Mouse (Mus musculus) embryonic facial prominence, embryonic 12.5 days (tissue): ENCODE results near the gene Ccer1. TPM values are rescaled to one million over a fixed set of nuclear protein-coding genes. Genes with fewer than 3 reads are reported as not detected.

Experiments used
- ATAC-seq: fragments of 200-750 bp; cut with Nextera tagmentation; 2 replicates; pipeline ENCODE4 v1.8.0; 2017; ENCODE audit not compliant: insufficient number of reproducible peaks, insufficient read depth, low FRiP score, low TSS enrichment
- H3K27ac ChIP-seq: fragments of 300-500 bp; sonication (generic); 2 replicates; pipeline ENCODE4 v1.5.1; 2016; ENCODE audit warnings: mild to moderate bottlenecking
- H3K27me3 ChIP-seq: fragments of 300-500 bp; sonication (generic); 2 replicates; pipeline ENCODE4 v1.6.1; 2016; ENCODE audit warnings: mild to moderate bottlenecking, moderate library complexity
- H3K36me3 ChIP-seq: fragments of 300-500 bp; sonication (generic); 2 replicates; pipeline ENCODE4 v1.6.1; 2016; ENCODE audit warnings: mild to moderate bottlenecking
- H3K4me1 ChIP-seq: fragments of 300-500 bp; sonication (generic); 2 replicates; pipeline ENCODE4 v1.6.1; 2016
- H3K4me2 ChIP-seq: fragments of 300-500 bp; sonication (generic); replicated peaks from 2 replicates; pipeline ENCODE4 v1.6.1; 2016; ENCODE audit warnings: mild to moderate bottlenecking, moderate library complexity
- H3K4me3 ChIP-seq: fragments of 300-500 bp; sonication (generic); 2 replicates; pipeline ENCODE4 v1.5.1; 2016; ENCODE audit warnings: mild to moderate bottlenecking
- H3K9ac ChIP-seq: fragments of 300-500 bp; sonication (generic); 2 replicates; pipeline ENCODE4 v1.6.1; 2016; ENCODE audit warnings: mild to moderate bottlenecking, moderate library complexity
- H3K9me3 ChIP-seq: fragments of 300-500 bp; sonication (generic); 2 replicates; pipeline ENCODE4 v1.6.1; 2016; ENCODE audit warnings: mild to moderate bottlenecking, moderate library complexity
- WGBS: fragments of 180-500 bp; shearing (Covaris S2); methylation state at CpG from one replicate; pipeline ENCODE4 v1.1.7; 2016; 5-methylcytosine and 5-hydroxymethylcytosine counted together
- polyA plus RNA-seq: library from polyadenylated mRNA; unstranded; fragments of >200 nt; fragmentation: Nextera tagmentation; extraction: Ambion mirVana; gene quantifications from 2 replicates; pipeline ENCODE4 v1.2.1, GENCODE M21; 2016

Ccer1 gene
- polyA plus RNA-seq = not detected in 2 replicates

- no peaks in the 10 kb centered on the region for H3K36me3 ChIP-seq
- H3K4me1 ChIP-seq = no peaks in the 10 kb centered on the region
- no peak within 1 kb of the TSS for H3K4me3 ChIP-seq
- WGBS = 77% methylated on average over 20 of the region's 20 CpGs
- no peaks in the 10 kb centered on the region for H3K9me3 ChIP-seq
- H3K9ac ChIP-seq = no peak within 1 kb of the TSS
- H3K4me2 ChIP-seq = no peak within 1 kb of the TSS
- H3K27ac ChIP-seq = no peak within 1 kb of the TSS
- no peaks in the 10 kb centered on the region for H3K27me3 ChIP-seq
- no peak for ATAC-seq
These were observed at the start of gene Ccer1 for GRCm38 (mm10) chr10:97692913-97693312. TSS of gene Ccer1 (plus strand) at chr10:97693059.

- Histone ChIP-seq H3K36me3 (no peaks in the 10 kb centered on the region), H3K27me3 (no peaks in the 10 kb centered on the region), H3K4me3 (no peak within 1 kb of the TSS), H3K4me2 (no peak within 1 kb of the TSS), H3K4me1 (no peaks in the 10 kb centered on the region), H3K27ac (no peak within 1 kb of the TSS), H3K9ac (no peak within 1 kb of the TSS), H3K9me3 (no peaks in the 10 kb centered on the region)
- ATAC-seq = no peak
- 88% methylated on average over 2 of the region's 2 CpGs for WGBS
These were observed 49.1 kb upstream of the Ccer1 start, which contains the start of gene Epyc for GRCm38 (mm10) chr10:97643768-97644167. TSS of gene Epyc (plus strand) at chr10:97644068.

GRCm38 (mm10) chr10:97650334-97650733, 42.5 kb upstream of the Ccer1 start:
- 43% methylated on average over 2 of the region's 2 CpGs for WGBS
- Histone ChIP-seq H3K4me2 (no peak overlapping the region), H3K9ac (no peak overlapping the region), H3K27me3 (no peaks in the 10 kb centered on the region), H3K4me1 (no peaks in the 10 kb centered on the region), H3K9me3 (no peaks in the 10 kb centered on the region), H3K36me3 (no peaks in the 10 kb centered on the region), H3K4me3 (no peak overlapping the region), H3K27ac (no peak overlapping the region)
- no peak for ATAC-seq

DNA sequence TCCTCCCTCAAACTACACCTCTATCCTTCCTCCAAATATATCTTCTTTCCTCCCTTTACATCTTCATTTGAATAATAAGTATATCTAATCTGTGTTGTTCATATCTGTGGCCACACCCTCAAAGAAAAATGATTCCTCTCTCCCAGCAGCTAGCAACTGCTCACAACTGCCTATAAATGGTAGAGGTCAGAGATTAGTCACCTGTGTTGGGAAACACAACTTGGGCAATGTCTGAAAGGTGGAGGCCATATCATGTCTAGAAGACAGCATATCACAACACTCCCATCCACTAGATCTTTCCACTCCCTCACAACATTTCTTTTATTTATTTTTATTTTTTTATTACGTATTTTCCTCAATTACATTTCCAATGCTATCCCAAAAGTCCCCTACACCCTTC, 33.4 kb upstream of the Ccer1 start:
- H3K4me1 ChIP-seq = no peaks in the 10 kb centered on the region
- ATAC-seq = no peak
- no peaks in the 10 kb centered on the region for H3K36me3 ChIP-seq
- H3K9me3 ChIP-seq = no peaks in the 10 kb centered on the region
- H3K9ac ChIP-seq = no peak overlapping the region
- H3K27me3 ChIP-seq = no peaks in the 10 kb centered on the region
- 85% methylated on average over 1 of the region's 1 CpGs for WGBS
- no peak overlapping the region for H3K4me2 ChIP-seq
- no peak overlapping the region for H3K4me3 ChIP-seq
- no peak overlapping the region for H3K27ac ChIP-seq

DNA sequence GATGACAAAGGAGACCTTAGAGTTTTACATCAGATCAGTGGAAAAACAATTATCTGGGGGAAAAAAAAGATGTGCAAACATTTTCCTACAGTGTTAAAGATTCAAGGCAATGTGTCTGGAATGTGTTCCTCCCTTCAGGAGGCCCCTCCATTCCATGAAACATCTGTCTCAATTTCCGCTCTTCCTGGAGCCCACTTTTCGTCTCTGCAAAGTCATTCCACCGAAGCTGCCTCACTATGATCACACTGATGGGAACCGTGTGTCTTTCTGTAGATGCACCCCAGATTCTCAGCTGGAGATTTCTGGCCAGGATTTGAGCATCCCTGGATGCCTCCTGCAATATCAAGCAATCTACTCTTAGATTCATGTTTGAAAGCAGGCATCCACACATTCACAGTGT, 24.2 kb upstream of the Ccer1 start:
- ATAC-seq = no peak
- Histone ChIP-seq H3K4me2 (no peak overlapping the region), H3K4me1 (peaks cover 8% of the 10 kb centered on the region; the same call in 1 of the 2 replicates), H3K9me3 (no peaks in the 10 kb centered on the region), H3K9ac (no peak overlapping the region), H3K27me3 (no peaks in the 10 kb centered on the region), H3K36me3 (no peaks in the 10 kb centered on the region), H3K27ac (peak overlapping the region; percentile 61; the same call in 1 of the 2 replicates), H3K4me3 (no peak overlapping the region)
- WGBS = 24% methylated on average over 4 of the region's 4 CpGs

- H3K27me3 ChIP-seq = no peaks in the 10 kb centered on the region
- no peak overlapping the region for H3K4me3 ChIP-seq
- H3K4me1 ChIP-seq = peaks cover 8% of the 10 kb centered on the region; the same call in 1 of the 2 replicates
- no peaks in the 10 kb centered on the region for H3K9me3 ChIP-seq
- no peak for ATAC-seq
- H3K36me3 ChIP-seq = no peaks in the 10 kb centered on the region
- H3K27ac ChIP-seq = no peak overlapping the region
- no peak overlapping the region for H3K9ac ChIP-seq
- H3K4me2 ChIP-seq = no peak overlapping the region
- 45% methylated on average over 4 of the region's 4 CpGs for WGBS
These were observed 22.7 kb upstream of the Ccer1 start for GRCm38 (mm10) chr10:97670202-97670601.

DNA sequence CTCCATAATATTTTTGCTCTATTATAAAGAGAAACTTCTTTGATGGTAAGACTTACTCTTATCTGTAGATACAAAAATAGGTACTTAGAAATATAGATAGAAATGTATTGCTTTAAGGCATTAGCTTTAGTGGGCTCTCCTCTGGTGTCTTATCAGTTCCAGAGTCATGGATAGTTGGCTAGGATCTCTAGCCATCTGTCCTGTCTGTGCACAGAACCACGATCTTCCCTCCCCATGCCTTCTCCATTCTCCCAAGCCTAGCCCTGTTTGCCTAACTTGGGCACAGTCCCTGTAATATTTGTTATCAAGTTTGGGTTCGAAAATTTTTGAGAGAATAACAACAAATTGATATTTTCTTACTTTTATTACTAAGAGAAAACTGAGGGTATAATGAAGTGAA, 19.6 kb upstream of the Ccer1 start:
- Histone ChIP-seq H3K9ac (no peak overlapping the region), H3K4me1 (peaks cover 6% of the 10 kb centered on the region; the same call in 1 of the 2 replicates), H3K4me2 (no peak overlapping the region), H3K27ac (no peak overlapping the region), H3K36me3 (no peaks in the 10 kb centered on the region), H3K4me3 (no peak overlapping the region), H3K9me3 (no peaks in the 10 kb centered on the region), H3K27me3 (no peaks in the 10 kb centered on the region)
- no peak for ATAC-seq
- 80% methylated on average over 2 of the region's 2 CpGs for WGBS

- Histone ChIP-seq H3K27ac (no peak overlapping the region), H3K9me3 (no peaks in the 10 kb centered on the region), H3K4me1 (no peaks in the 10 kb centered on the region), H3K4me3 (no peak overlapping the region), H3K4me2 (no peak overlapping the region), H3K27me3 (no peaks in the 10 kb centered on the region), H3K9ac (no peak overlapping the region), H3K36me3 (no peaks in the 10 kb centered on the region)
- no peak for ATAC-seq
These were observed 9.9 kb upstream of the Ccer1 start for GRCm38 (mm10) chr10:97682981-97683380.

- WGBS = 76% methylated on average over 1 of the region's 1 CpGs
- no peak for ATAC-seq
- no peaks in the 10 kb centered on the region for H3K27me3 ChIP-seq
- no peaks in the 10 kb centered on the region for H3K36me3 ChIP-seq
- H3K4me2 ChIP-seq = no peak overlapping the region
- no peak overlapping the region for H3K9ac ChIP-seq
- H3K4me3 ChIP-seq = no peak overlapping the region
- H3K27ac ChIP-seq = no peak overlapping the region
- H3K9me3 ChIP-seq = no peaks in the 10 kb centered on the region
- H3K4me1 ChIP-seq = no peaks in the 10 kb centered on the region
These were observed 5.7 kb upstream of the Ccer1 start for GRCm38 (mm10) chr10:97687198-97687597.

DNA sequence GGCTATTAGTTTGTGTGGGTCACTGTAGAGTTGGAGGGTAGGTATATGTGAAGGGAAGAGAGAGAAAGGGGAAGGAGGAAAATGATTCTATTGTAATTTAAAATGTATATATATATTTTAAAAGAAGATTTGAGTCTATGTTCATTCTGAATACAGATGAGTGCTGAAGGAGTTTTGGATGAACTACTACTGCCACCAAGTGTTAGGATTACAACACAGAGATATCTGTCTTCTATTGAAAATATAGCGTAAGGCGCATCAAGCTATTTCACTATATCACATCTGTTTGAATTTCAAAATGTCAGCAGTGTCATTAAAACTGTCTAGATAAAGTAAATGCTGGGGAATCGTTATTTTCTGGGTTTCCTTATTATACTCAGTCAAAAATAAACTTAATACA, 3.4 kb upstream of the Ccer1 start:
- no peaks in the 10 kb centered on the region for H3K27me3 ChIP-seq
- H3K4me1 ChIP-seq = no peaks in the 10 kb centered on the region
- no peaks in the 10 kb centered on the region for H3K9me3 ChIP-seq
- H3K36me3 ChIP-seq = no peaks in the 10 kb centered on the region
- H3K4me3 ChIP-seq = no peak overlapping the region
- no peak overlapping the region for H3K27ac ChIP-seq
- no peak for ATAC-seq
- no peak overlapping the region for H3K9ac ChIP-seq
- WGBS = 77% methylated on average over 3 of the region's 3 CpGs
- no peak overlapping the region for H3K4me2 ChIP-seq

- no peaks in the 10 kb centered on the region for H3K27me3 ChIP-seq
- H3K4me3 ChIP-seq = no peak overlapping the region
- no peak overlapping the region for H3K9ac ChIP-seq
- no peaks in the 10 kb centered on the region for H3K9me3 ChIP-seq
- no peaks in the 10 kb centered on the region for H3K36me3 ChIP-seq
- WGBS = 94% methylated on average over 37 of the region's 37 CpGs
- no peaks in the 10 kb centered on the region for H3K4me1 ChIP-seq
- H3K4me2 ChIP-seq = no peak overlapping the region
- H3K27ac ChIP-seq = no peak overlapping the region
- no peak for ATAC-seq
These were observed 708 bp downstream of the Ccer1 start for GRCm38 (mm10) chr10:97693398-97694135.

DNA sequence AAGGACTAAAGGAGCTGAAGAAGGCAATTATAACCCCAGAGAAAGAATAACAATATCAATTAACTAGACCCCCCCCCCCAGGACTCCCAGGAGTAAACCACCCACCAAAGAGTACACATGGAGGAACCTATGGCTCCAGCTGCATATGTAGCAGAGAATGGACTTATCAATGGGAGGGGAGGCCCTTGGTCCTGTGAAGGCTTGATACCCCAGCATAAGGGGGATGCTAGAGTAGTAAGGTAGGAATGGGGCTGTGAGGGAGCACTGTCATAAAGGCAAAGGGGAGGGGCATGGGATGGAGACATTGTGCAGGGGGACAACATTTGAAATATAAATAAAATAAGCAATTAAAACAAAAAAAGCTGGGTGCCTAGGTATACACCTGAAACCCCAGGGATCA, 9.5 kb downstream of the Ccer1 start:
- Histone ChIP-seq H3K4me1 (no peaks in the 10 kb centered on the region), H3K9me3 (no peaks in the 10 kb centered on the region), H3K4me3 (no peak overlapping the region), H3K36me3 (no peaks in the 10 kb centered on the region), H3K4me2 (no peak overlapping the region), H3K27ac (no peak overlapping the region), H3K27me3 (no peaks in the 10 kb centered on the region), H3K9ac (no peak overlapping the region)
- ATAC-seq = peak; percentile 69; the same call in 1 of the 2 replicates
